Mouse (Mus musculus) adrenal gland, postnatal 14 days (tissue): ENCODE measurements around the gene Dnmt3c. TPM values are rescaled to one million over a fixed set of nuclear protein-coding genes. Genes with fewer than 3 reads are reported as not detected.
"Not testable (repeated sequence)": the region's sequence is repeated elsewhere in the genome, so short reads cannot be mapped to it uniquely, and the experiment has no call there.

ENCODE experiments used
- DNase-seq: peaks from one replicate; pipeline ENCODE4 v3.0.0; 2021; ENCODE audit warnings: mixed read lengths
- long read RNA-seq, 2 experiments: library from polyadenylated mRNA; stranded (forward); transcript quantifications; one replicate each; pipeline ENCODE4 v2.0.0; 2021
- total RNA-seq: library from RNA; stranded (reverse); gene quantifications from 2 replicates; pipeline ENCODE4 v1.2.3, GENCODE M21; 2021

Gene Dnmt3c
- total RNA-seq = not detected in 2 replicates
- long read RNA-seq, experiment 1 = 0 reads
- long read RNA-seq, experiment 2 = 0 reads

DNA sequence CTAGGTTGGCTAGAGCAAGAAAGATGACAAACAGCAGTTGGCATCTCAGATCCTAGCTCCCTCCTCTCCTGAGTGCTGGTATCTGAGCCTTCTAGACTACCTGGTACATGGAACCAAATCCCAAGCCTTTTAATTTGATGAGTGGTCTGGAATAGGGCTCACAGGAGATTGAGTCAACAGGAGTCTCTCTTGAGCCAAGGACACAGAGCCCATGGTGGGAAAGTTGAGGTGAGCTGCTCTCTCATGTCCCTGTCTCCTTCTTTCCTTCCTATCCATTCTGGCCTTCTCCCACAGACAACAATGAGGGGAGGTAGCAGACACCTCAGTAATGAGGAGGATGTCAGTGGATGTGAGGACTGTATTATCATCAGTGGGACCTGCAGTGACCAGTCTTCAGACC is at the start of gene Dnmt3c:
Dnmt3c (plus strand) TSS at position 301 of the 400 bp plus-strand sequence.
- DNase-seq = no peak

DNA sequence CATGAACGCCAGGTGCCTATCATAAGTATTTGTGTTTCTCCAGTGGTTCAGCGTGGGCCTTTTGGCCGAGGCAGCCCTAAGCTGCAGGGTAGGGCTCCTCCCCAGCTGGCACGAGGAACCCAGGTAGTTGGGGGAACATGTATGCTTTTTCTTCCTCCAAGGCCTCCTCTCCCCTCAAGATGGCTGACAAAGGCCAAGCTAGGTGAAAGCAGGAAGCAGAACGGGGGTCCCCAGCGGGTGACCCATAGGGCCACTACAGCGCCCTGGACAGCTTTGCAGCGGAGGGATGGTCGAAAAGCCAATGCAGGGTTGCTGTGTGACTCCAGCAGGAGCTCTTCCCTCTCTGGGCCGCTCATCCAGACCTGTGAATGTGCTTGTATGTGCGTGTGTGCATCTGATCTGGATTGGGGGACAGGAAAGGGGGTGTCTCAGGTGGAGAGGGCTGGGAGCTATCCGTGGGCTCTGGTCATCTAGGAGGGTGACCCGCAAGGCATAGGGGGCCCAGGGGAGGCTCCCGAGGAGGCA is 47.6 kb upstream of the Dnmt3c start:
- no peak for DNase-seq

DNA sequence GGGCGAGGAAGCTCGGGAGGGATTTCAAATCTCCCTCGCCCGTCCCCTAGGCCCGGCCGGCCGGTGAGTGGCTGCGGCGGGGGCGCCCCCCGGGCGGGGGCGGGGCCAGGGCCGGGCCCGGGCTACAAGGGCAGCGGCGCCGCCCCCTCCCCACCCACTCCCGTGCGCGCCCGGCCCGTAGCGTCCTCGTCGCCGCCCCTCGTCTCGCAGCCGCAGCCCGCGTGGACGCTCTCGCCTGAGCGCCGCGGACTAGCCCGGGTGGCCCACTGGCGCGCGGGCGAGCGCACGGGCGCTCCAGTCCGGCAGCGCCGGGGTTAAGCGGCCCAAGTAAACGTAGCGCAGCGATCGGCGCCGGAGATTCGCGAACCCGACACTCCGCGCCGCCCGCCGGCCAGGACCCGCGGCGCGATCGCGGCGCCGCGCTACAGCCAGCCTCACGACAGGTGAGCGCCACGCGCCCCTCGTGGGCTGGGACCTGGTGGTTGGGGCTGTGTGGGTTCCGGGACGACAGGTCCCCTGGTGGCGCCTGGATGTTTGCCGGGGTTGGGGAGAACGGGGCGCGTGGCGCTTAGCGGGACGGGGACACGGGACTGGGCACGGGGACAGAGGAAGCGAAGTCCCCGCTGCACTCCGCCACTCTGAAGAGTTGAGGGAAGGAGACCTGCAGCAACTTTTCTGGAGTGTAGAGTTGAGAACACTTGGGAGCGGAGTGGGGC is 47.0 kb upstream of the Dnmt3c start, which contains the start of gene Dnmt3b:
Dnmt3b (plus strand) TSS at position 153 of the 716 bp plus-strand sequence.
- DNase-seq = peak; percentile 79

DNA sequence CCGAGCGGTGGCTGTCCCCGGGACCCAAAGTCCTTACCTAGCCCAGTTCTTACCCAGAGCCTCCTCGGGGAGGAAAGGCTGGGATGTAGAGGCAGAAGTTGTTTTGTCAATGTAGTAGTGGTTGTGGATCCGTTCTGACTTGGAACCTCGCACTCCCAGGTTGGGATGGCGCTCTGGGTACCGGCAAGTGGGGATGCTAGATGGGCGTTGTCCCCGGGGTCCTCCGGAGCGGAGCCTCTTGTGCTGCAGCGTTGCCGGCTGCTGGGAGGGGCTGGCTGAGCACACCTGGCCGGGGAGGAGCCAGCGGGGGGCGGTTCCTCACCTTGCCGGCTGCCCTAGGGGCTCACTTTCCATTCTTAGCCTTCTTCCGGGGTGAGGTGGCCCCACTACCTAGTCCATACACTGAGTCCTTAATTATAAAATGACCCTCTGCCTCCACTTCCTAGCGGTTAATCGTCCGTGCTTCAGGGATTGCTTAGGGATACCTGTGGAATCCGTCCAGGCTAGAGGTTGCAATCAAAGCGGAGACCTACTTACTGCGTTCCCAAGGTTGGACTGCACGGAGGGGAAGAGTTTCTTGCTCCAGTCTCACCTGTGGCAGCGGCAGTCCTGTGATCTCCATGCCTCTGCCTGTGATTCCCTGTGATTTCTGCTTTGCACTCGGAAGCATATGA is 46.3 kb upstream of the Dnmt3c start:
- DNase-seq = no peak

DNA sequence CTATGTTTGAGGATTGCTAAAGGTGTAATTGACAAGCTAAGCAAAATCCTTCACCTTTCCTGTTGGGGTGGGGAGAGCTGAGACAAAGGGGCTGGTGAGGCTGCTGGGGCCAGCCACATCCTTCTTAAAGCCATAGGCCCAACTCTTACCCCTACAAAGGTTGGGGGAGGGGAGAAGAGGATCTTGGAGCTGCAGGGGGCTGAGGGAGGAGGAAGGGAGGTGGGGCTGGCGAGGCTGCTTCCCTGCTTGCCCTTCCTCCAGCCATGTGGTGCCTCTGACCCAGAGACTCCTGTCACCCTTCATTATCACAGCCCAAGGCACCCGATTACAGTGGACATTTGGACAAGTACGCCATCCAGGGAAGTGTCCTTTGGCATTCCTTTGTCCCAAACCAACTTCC is 44.8 kb upstream of the Dnmt3c start:
- DNase-seq = no peak

DNA sequence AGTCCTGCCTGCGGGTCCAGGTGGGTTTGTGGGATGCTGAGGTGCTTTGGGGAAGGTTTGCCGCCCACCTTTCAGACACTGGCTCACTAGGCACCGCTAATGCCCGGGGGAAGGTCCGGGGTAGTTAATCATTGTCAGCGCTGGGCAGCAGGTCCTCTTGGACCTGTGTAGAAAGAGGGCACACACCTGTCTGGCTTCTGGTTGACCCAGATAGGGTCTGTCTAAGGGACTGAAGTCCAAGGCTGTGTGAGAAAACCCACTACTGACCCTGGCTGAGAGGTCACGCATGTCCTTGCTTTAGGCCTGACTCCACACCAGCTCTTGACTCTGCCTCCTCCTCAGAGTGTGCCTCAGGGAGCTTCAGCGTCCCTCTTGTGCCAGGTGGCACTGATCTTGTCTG is 38.8 kb upstream of the Dnmt3c start:
- DNase-seq = not testable (repeated sequence)

DNA sequence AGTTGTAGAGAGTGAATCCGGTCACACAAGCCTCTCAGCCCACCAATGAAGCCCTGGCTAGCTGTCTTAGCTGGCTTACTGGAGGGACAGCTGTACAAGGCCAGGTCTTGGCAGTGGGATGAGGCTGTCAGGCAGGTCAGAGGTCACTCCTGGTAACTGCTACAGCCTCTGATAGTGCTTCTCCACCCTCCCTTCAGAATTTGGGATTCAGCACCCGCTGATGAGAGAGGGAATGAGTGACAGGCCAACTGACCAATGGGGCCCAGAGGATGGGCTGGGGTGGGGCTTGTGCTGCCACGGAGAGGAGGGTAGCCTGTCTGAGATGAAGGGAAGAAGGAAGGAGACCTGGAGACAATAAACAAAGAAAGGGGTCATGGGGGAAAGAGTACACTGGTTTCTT is 35.8 kb upstream of the Dnmt3c start:
- peak; percentile 49 for DNase-seq

DNA sequence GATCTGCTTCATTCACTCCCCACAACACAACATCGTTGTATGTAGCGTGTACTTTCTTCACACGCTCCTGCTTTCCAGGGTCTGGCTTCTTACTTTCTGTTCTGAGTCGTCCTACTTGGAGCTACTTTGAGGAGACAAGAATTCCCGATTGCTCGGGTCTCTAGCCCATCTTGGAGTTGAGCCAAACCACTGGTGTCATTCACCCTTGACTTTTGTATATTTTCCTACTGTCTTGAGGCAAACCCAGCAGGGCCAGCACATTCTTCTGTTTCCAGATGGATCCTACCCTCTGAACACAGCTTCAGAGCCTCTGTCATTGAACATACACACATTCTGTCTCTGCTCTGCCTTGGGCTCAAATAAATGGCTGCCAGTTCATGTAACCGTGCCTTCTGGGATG is 31.1 kb upstream of the Dnmt3c start:
- DNase-seq = no peak

DNA sequence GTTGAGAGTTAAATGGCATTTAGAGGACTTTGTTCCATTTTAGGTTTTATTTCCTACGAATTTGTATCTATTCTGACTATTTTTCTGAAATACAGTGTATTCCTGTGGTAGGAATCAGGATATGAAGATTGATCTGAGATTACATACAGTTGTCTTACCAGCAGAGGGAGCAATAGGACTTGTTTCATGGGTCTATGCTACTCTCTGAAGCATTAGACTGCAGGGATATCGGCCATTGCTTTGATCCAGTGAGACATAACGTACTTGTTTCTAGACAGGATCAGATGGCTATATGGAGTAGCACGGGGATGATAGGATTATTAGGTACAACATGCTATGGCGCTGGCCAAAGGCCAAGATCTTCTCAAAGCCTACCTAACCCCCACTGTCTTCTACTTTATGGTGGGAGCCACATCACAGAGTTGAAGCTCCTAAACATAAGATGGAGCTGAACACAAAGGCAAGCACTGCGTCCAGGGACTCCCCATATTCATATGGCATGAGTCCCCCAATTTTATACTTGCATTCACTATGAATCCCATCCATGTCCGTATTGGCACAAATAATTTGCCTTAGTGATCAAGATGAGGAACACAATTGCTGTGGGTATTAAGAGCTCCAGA is 27.6 kb upstream of the Dnmt3c start:
- peak; percentile 27 for DNase-seq

DNA sequence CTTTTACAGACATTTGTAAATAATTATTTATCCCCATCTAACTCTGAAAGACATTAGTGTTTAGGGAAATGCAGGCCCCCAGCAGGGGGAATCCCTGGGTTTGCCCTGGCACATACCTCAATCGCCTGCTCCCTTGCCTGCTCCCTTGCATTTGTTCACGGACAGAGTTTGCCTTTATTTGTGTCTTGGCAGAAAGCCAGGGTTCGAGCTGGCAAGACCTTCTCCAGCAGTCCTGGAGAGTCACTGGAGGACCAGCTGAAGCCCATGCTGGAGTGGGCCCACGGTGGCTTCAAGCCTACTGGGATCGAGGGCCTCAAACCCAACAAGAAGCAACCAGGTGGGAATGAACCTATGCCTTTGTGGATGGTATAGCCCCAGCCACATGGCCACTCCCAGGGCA is 26.3 kb upstream of the Dnmt3c start:
- DNase-seq = peak; percentile 31

DNA sequence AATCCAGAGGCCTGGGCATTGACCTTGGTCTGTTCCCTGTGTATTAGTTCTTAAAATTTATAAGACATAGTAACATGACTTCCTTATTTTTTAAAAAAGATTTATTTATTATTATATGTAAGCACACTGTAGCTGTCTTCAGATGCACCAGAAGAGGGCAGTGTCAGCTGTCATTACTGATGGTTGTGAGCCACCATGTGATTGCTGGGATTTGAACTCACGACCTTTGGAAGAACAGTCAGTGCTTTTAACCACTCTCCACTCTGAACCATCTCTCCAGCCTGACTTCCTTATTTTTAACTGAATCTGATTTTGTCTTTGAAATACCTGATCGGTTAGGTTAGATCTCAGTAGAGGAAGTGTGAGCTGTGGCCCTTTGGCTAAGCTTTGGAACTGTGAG is 23.8 kb upstream of the Dnmt3c start:
- no peak for DNase-seq

DNA sequence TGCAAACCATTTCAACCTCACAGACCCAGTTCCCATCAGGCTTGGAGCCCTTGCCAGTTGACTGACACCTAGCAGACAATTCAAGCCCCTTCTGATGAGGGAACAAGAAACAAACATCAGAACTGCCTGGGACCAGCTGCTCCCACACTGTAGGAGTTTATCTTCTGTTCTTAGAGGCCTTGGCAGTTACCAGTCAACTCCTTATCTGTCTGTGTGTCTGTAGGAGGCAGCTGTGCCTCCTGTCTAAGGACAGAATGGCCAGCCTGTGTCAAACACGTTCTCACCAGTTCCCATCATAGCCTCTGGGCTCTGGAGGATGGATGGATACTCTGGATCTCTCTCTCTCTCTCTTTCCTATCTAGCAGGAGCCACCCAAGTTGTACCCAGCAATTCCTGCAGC is 21.1 kb upstream of the Dnmt3c start:
- not testable (repeated sequence) for DNase-seq

DNA sequence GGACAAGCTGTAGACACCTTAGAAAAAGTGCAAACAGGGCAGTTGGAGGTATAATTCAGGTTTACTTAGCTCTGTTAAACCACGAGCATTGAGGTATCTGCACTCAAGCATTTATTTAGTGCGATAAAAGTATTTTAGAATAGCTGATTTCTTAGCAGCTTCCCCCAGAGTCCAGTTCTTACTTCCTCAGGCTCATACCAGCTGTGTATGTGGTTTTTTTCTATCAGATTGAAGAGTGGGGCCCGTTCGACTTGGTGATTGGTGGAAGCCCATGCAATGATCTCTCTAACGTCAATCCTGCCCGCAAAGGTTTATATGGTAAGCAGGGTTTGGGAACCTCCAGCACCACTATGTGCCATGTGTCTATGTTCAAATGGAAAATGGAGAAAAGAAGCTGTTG is 19.5 kb upstream of the Dnmt3c start:
- no peak for DNase-seq

DNA sequence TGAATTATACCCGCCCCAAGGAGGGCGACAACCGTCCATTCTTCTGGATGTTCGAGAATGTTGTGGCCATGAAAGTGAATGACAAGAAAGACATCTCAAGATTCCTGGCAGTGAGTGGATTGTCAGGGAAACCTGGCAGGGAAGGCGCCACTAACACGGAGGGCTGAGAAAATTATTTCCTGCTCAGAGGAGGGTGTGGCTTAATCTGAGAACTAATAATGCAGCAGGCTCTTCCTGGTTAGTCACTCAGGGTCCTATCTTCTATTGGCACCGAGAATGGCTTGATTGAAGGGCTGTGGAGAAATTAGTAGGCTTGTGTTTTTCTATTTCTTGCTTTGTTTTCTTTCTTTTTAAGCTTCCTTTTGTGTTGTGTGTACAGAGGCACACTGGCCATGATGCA is 18.9 kb upstream of the Dnmt3c start:
- no peak for DNase-seq

DNA sequence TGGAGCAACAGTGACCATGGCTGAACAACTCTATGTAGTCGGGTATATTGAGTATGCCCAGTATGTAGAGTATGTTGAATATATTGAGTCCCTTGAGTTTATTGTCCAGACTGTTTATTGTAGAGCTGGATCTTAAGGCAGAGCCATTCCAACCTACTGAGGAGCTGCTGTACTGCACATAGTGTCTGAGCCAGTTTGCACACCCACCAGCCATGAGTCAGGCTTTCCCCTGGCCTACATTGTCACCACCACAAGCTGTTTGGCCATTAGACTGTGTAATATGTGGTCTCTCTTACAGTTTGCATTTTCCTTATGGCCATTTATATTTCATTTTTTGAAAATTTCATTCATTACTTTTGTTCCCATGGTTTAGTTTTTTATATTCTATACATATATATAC is 16.5 kb upstream of the Dnmt3c start:
- no peak for DNase-seq

DNA sequence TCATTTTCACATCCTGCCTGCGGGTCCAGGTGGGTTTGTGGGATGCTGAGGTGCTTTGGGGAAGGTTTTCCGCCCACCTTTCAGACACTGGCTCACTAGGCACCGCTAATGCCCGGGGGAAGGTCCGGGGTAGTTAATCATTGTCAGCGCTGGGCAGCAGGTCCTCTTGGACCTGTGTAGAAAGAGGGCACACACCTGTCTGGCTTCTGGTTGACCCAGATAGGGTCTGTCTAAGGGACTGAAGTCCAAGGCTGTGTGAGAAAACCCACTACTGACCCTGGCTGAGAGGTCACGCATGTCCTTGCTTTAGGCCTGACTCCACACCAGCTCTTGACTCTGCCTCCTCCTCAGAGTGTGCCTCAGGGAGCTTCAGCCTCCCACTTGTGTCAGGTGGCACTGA is 3.0 kb upstream of the Dnmt3c start:
- not testable (repeated sequence) for DNase-seq

DNA sequence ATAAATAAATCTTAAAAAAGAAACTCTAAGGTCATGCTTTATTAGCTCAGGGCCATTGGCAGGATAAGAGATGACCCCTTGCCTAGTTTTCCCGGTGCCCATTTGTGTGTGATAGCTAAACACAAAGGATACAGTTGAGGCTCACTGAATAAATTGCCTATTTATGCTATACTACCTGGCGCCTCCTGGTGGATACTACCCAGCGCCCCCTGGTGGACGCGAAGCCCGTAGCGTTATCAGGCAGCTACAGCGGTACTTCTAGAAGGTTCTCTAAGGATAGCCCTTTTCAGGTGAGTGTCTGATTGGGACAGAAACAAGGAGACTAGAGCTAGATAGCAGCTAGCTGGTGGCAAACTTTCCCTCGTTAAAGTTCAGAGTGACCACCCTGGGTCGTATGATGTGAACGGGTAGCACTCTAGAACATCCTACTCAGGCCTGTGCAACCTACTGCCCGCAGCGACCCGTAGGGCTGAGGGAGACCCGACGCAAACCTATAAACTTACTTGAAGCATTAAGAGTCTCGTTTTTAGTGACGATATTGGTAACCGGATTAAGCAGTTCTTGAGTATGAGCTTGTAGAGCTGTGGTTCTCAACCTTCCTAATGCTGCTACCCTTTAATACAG is 1.9 kb upstream of the Dnmt3c start:
- DNase-seq = peak; percentile 82

DNA sequence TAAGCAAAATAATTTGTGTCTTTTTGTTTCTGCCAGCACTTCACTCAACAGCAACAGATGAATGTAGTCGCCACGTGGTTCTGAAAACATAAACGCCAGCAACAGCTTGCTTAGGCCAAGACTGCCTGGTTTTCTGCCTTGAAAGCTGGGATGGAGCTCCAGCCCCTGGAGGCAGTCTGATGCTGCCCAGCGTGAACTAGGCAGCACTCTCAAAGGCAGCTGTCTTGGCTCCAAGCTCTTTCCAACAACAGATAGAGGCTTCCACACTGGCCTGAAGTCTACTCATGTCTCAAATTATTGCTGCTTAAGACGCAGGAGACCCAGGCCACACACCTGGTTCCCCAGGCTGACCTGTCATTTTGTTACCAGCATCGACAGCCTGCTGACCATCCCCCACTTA is 6.9 kb downstream of the Dnmt3c start:
- no peak for DNase-seq

DNA sequence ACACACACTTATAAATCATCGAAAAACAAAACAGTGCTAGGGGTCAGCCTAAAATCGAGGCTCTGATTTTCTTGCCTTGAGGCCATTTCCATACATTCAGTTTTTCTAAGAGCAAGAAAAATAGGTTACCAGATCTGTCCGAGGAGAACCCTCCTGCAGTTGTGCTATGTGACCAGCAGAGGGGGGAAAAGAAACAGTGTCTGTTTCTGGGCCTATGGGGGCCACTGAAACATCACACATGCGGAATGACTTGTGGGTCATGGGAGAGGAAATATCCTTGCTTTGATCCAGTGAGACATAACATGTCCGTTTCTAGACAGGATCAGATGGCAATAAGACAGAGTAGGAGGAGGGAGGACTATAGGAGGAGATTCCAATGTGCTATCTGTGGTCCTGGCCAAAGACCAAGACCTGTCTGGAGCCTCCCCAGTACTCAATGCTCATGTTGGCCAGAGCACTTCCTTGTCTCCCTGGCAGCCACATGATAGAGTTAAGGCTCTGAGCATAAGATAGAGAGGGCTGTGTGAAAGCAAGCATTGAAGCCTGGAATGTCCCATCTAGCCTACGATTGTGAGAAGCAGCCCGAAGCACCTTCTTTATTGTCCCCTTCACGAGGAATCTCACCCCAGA is 14.4 kb downstream of the Dnmt3c start:
- peak; percentile 30 for DNase-seq

DNA sequence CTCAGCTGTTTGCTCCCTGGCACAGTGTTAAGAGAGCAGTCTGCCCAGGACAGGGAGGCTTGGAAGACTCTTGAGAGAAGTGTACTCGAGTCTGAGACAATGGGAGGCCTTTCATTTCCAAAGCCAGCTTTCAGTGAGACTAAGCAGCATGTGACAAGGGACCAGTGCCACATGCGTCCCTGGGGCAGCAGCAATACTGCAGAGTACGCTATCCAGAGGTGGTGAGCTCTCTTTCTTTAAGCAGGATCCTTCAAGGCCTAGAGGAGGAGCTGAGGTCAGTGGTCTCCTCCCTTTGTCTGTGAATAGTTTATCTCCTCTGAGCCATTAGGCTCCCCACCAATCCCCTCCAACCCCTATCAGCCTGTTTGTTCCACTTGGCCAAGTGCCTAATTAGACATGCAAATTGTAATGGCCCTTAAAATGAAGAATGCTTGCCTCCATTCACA is 16.2 kb downstream of the Dnmt3c start:
- peak; percentile 17 for DNase-seq

DNA sequence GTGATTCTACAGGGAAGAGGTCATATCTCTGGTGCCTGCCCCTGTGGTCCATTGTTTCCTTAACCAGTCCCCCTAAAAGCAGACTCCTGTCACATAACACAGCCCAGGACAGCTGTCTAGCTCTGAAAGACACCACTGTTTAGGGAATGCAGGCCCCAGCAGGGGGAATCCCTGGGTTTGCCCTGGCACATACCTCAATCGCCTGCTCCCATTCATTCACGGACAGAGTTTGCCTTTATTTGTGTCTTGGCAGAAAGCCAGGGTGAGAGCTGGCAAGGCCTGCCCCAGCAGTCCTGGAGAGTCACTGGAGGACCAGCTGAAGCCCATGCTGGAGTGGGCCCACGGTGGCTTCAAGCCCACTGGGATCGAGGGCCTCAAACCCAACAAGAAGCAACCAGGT is 16.8 kb downstream of the Dnmt3c start:
- DNase-seq = peak; percentile 65

DNA sequence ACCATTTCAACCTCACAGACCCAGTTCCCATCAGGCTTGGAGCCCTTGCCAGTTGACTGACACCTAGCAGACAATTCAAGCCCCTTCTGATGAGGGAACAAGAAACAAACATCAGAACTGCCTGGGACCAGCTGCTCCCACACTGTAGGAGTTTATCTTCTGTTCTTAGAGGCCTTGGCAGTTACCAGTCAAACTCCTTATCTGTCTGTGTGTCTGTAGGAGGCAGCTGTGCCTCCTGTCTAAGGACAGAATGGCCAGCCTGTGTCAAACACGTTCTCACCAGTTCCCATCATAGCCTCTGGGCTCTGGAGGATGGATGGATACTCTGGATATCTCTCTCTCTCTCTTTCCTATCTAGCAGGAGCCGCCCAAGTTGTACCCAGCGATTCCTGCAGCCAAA is 21.4 kb downstream of the Dnmt3c start:
- DNase-seq = not testable (repeated sequence)
